Mouse (Mus musculus) lung, adult 18-20 months (tissue): ENCODE results near the gene Arid3a.
A peak's percentile ranks its signal among the peaks of the same experiment; 100 is the strongest.

Source experiments
- DNase-seq, 2 experiments: peaks; one replicate each; pipeline ENCODE4 v3.0.0; 2022; ENCODE audit warnings: mixed read lengths in 2 of 2

Arid3a gene

DNA sequence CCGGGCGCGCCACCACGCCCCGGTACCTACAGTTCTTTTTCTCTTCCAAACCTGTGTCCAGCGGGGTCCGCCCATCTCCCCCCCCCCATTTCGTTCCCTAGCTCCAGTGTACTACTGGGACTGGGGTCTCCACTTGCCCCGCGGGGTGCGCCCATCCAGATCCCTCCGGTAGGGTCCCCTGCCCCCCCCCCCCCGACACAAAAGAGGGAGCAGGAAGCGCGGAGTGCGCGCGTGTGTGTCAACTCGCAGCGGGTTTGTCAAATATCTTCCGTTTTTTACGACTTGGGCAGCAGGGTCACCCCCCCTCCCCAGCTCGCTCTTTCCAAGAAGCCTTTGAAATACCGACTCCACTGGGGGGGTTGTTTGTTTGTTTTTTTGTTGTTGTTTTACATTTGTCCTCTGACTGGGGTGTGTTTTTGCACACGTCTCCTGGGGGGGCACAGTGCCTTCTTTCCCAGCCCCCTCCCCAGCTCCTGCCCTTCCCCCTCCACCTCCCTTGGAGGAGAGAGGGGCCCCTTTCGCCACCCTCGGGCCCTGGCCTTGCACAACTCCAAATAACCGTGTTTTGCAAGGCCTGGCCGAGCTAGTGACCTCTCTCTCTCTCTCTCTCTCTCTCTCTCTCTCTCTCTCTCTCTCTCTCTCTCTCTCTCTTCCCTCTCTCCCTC lies 1.3 kb downstream of the Arid3a start:
- peak; percentile 50 to 68 for DNase-seq

DNA sequence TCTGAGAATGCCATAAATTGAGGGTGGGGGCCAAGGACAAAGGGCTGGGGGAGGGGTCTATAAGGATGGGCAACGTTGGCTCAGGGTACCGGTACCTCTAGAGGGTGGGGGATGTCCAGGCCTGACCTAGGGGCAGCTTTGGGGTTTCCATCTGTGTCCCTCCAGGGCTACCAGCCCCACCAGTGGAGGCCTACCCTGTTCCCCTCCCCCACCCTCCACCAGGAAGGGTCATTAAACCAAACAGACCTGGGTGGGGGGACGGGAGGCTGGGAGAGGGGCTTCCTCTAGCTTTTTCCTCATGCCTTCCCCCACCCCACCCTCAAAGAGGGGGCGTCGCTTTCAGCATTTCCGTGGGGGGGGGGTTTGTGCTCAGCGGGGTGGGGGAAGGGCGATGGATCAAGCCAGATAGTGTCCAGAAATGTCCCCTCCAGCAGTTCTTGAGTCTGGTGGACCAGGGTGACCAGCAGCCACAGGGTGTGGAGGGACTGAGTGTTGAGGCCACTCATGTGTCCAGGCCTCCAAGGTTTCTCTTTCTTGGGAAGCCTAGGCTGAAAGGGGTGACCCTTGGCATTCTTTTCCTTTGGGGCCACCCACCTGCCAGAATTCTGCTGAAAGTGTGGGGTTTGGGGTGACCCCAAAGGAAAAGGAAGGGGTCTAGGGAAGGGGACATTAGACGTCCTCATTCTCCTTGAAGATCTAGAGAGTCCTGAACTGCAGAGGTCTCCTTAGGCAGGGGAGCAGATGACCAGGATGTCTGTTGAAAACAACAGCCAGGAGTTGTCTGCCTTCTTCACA lies 2.3 kb downstream of the Arid3a start:
- DNase-seq: no peak

DNA sequence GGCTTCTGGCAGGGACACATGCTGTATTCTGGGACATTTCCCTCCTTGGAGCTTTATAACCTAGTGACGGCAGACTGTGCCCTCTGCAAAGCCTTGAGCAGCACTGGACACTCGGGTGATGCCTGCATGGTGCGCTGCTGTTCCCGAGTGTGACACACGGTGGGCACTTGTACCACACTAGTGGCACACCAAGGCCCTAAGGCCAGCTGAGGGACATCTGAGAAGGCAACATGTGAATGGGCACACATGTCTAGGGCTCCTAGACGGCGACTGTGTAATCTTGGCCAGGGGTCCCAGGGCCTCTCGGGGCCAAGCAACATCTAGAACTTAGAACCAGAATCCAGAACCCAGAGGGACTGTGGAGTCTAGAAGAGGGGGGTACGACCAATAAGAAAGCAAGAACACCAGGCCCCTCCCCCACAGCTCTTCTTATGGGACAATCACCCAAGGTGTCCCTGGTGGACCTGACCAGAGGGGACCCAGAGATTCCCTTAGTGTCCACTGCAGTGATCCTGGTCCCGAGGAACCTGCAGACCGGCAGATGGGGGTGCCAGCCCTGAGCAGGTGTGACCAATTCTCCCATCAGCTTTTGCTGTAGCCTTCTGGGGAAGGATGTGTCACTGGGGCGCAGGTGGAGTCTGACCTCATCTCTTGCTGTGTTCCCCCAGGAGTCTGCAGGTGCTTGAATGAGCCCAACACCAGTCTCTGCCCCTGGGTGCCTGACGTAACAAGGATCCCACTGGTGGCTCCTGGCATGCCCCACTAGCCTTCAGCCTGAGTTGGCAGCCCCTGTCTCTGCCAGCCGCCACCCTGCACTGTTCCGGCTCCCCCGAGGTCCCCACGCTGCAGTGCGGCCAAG lies 3.4 kb downstream of the Arid3a start:
- DNase-seq: no peak

DNA sequence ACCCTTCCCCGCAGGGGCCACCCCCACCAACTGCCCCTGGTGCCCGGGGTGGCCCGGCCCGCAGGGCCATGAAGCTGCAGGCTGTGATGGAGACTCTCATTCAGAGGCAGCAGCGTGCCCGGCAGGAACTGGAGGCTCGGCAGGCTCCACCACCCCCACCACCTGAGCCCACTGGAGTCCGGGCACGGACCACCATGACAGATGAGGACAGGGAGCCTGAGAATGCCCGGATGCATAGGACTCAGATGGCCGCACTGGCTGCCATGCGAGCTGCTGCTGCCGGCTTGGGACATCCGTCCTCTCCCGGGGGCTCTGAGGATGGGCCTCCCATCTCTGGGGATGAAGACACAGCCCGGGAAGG lies 4.0 kb downstream of the Arid3a start:
- no peak for DNase-seq

DNA sequence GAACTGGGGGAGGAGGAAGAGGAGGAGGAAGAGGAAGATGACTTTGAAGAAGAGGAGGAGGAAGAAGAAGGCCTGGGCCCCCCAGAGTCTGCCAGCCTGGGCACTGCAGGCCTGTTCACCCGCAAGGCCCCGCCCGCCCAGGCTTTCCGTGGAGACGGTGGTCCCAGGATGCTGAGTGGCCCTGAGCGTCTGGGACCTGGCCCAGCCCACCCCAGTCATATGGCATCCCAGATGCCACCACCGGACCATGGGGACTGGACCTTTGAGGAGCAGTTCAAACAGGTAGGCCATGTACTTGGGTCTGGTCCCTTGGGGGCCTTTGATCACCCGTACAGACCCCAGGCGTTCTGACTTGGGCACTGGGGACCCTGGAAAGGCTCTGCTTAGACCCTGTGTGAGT lies 5.0 kb downstream of the Arid3a start:
- DNase-seq: no peak

DNA sequence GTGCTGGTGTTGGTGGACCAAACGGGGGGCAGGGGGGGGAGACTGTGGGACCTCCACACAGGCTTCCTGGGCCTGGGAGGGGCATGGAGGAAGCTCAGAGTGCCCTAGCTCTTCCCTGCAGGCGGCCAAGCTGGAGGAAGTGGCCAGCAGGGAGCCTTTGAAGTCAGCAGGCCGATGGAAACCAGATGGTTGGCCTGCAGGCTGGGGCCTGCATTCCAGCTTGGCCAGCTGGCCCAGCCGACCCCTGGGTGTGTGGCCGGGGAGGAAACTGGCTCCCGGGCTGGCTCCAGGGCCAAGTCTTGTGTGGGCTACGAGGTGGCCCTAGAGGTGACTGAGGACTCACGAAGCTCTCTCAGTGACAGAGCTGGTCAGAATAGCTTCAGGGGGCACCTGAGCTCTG lies 5.9 kb downstream of the Arid3a start:
- peak; percentile 64 to 72 for DNase-seq

DNA sequence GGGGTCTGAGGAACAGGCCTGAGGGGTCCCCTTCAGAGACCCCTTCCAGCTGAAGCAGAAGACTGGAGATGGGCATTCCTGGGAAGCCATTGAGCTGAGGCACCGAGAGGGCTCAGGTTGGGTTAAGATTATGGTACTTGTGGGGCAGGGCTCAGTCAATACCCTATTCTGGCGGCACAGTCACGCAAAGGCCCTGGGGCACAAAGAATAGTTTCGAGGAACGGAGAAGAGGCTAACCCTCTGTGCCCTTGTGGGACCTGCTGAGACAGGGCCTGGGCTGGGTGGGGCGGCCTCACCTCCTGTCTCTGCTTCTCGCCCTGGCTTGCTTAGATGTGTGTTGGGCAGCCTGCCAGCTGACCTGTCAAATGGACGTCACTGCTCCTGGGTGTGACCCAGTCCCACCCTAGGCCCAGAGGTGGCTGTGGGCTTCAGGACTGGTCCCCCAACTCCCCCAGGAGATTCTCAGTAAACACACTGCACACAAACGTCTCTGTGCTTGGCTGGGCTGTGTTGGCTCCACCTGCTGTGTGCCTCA lies 6.4 kb downstream of the Arid3a start:
- no peak for DNase-seq

DNA sequence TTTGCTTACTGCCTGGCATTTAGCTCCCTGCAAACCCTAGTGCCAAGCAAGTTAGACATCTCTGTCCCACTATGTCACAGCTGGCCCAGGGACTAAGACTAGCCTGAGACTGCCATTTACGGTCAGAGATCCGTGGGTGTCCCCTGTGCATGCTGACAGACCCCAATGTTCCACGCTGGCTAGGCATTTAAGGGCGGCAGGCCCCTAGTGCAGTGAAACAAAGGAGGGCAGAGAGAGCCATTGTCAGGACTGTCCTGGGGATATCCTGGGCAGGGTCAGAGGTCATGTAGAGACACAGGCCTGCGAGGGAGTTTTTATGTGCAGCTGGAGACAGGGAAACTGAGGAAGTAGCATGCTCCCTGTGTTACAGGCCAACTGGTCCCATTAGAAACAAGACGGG lies 7.0 kb downstream of the Arid3a start:
- no peak for DNase-seq

DNA sequence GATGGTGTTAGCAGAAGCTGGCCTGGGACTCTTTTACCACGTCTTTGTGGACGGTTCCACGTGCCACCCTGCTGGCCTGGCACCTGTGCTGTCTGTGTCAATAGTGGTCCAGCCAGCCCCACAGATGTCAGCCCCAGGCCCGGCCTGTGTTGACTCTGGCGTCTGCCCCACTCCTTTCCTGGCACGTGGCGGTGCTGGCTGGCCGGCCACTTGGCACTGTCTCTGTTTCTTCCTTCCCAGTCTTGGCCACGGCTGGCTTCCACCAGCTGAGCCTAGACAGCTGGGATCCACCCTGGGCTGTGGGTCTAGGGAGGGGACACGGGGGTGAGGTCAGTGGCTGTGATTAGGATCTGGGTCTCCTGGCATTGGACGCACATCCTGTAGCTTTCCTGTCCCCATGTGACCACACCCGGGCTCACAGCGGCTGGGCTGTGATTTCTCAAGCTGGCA lies 7.5 kb downstream of the Arid3a start:
- DNase-seq: peak; percentile 93 to 96

DNA sequence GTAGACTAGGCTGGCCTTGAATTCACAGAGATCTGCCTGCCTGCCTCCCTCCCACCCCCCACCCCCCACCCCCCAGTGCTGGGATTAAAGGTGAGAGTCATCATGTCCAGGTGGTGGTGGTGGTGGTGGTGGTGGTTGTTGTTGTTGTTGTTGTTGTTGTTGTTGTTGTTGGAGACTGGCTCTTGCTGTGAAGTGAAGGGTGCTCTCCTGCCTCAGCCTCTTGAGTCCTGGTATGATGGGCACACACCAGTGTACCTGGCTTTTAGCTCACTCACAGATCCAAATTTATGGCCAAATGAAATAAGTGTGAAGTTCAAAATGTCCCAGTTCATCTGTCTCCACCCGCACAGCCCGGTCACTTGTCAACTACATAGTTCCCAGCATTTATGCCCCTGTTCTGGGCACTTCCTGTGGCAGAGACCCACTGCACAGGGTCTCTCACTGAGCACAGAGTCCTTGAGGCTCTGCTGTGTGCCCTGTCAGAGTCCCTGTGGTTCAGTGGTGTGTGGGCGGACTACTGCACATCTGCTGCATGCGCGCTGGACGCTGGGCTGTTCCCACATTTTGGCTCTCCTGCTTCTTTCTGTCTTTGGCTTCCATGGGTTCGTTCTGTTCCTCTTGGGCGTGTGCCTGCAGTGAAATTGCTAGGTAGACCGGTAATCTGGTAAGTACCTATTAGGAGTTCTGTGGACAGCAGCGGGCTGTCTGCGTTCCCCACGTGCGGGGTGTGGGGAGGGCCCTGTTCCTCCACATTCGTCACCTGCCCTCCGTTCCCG lies 8.1 kb downstream of the Arid3a start:
- no peak for DNase-seq

DNA sequence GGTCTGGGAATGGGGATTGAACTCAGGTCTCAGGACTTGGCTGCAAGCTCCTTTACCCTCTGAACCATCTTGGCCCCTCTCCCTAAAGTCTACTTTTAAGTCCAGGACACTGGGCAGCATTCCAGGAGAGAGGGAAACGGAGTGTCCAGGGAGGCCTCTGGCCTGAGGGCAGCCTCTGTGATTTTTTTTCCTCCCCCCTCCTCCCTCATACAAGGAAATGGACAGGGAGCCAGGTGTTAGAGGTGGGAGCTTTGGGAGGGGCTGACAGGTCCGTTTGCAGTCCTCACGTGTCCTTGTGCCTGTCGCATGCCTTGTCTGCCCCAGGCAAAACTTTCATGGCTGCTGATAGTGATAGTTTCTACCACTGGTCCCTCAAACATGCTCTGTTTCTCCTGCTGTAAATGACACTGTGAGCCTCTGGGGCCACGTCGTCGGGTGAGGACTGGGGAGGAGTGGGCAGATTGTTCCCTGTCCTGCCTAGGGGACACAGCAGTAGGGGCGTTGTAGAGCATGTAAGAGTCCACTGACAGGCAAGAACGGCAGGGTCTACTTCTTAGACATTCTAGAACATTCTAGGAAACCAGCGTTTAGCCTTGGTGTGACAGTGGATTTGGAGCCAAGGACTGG lies 9.6 kb downstream of the Arid3a start:
- DNase-seq: no peak

DNA sequence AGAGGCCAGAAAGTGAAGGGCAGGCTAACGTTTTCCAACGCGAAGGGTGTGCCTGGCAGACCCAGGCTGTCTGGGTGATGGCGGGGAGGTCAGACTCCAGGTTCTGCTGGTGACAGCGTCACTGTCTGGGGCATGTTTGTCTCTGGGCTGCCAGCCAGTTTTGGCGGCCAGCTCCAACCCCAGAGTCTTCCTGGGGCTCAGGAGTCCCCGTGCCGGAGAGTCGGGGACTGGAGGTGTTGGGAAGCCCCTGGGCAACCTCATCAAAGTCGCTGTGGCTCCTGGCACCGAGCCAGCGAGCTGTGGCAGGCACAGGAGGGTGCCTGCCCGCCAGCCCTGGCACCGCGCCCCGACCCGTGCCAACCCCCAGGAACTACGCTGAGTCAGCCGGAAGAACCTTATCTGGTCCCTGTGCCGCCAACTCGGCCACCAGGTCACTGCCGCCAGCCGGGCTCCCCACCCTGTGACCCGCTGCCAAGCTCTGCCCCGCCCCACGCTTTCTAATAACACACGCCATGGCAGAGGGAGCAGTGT lies 10.1 kb downstream of the Arid3a start:
- DNase-seq: peak; percentile 91 to 95

DNA sequence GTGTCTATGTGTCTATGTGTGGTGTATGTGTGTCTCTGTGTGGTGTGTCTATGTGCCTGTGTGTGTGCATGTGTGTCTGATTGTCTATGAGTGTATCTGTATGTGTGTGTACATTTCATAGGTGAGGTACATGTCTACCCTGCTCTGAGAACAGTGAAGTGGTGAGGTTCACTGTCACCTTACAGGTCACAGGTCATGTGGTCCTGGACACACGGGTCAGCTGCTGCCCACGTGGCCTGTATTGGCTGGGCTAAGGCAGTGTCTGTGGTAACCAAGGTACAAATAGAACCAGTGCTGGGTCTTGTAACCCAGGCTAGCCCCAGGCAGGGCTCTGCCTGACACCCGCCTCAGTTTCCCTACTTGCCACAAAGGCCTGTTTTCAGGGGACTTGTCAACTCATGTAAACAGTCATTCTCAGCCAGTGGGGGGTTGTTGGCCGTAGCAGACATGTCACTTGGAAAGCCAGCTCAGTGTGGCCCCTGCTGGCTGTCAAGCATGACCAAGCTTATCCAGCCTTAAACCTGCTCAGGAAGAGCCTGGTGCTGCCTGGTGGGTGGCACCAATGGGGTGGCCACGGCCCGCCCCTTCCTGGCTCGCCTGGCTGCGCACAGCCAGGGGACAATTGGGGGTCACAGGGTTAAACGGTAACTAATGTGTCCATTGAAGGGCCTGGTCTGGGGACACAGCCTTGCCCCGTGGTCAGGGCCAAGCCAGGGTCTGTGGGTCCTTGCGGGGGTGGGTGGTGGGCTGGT lies 11.1 kb downstream of the Arid3a start:
- no peak for DNase-seq

DNA sequence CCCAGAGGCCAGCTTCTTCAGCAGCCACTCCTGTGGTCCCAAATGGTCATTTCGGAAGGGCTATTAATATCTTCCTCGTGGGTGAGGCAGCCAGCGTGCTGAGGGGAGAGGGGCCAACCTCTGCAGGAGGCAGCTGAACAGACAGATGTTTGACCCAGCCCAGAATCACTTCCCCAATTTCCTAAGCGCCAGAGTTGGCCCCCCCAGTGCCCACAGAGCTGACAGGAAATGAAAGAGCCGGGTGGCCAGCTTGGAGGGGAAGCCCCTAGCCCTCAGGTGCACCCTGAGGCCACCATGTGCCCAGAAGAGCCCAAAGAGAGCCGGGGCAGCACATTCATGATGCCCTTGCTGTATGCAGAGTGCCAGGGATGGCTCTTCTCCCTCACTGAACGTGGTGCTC lies 13.9 kb downstream of the Arid3a start:
- peak; percentile 48 to 61 for DNase-seq

DNA sequence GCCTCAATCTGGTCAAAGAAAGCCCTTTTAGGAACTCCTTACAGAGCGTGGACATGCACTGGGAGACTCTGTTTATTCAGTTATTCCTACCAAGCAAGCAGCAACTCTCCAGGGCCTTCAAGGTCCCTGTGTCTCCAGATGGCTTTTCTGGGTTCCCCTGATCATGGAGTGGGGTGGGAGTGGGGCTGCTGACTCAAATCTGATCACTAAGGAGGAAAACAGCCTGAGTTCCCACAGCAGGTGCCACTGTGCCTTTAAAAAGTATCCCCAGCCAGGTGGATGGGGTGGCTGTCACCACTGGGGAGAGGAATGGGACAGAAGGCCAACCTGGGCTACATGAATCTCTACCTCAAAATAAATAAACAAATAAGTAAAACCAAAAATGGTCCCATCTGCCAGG lies 16.1 kb downstream of the Arid3a start:
- no peak for DNase-seq

DNA sequence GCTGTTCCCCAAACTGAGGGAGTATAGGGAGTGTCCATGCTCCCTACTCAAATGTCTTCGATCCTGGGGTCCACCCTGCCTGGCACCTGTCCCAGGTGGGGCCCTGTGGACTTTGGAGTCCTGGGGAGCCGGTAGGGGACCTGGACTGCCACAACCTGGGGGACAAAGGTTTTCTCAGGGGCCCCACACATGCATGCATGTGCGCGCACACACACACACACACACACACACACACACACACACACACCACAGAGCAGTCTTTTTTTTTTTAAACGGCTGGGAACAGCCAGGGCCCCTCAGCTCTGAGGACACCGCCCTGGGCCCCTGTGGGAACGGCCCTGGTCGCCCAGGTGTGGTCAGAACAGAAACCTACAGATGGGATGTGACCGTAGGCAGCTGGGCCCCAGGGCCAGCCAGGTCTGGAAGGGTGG lies 16.6 kb downstream of the Arid3a start:
- no peak for DNase-seq

DNA sequence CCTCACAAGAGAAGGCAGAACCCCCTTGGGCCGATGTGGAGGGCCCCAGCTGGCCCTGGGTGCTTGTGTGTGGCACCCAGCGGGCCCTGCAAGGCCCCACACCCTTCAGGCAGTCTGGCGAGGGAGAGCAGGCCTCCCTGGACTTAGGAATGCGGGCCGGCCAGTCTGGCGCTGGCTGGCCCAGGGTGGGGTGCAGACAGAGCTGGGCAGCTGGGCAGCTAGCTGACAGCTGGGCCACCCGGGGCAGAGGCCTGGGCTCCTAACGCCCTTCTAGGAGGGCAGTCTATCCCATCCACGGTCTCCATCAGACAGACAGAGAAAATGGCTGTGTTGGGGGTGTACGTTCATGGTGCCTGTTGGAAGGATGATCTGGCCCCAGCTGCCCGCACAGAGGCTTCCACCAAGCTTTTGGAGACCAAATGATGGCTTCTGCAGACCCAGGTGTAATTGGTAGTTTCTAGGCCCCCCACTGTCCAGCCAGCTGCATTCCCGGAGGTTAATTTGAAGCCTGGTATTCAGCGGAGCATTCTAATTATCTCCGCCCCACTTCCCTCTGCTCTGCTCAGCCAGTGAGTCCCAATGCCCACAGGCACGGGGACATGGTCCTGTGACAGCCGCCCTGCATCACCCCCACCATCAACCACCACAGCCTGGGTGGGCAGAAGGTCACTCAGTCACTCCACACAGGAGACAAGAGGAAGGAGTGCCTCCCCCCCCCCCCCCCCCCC lies 18.8 kb downstream of the Arid3a start:
- peak; percentile 56 to 71 for DNase-seq

DNA sequence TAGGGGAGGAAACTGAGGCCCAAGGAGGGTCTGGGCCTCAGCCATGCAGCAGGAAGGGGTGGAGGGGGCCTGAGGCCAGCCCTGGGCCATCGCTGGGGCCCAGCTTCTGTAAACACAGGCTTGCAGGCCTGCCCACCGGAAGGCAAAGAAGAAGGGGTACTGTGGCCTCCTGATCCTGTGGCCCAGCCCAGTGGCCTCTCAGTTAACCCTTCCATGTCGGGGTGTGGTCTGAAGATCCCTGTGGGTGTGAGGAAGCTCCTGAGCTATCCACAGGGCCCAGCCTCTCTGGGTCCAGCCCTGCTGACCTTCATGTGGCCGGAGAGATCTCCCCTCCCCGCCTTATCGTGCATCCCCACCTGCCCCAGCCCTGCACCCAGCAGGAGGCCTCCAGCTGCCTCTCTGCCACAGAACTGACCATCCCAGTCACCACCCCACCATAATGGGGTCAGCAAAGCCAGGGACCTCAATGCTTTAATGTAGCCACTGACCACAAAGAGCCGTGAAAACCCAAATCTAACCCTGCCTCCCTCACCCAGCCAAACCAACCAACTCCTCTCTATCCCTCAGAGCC lies 20.0 kb downstream of the Arid3a start:
- DNase-seq: no peak

DNA sequence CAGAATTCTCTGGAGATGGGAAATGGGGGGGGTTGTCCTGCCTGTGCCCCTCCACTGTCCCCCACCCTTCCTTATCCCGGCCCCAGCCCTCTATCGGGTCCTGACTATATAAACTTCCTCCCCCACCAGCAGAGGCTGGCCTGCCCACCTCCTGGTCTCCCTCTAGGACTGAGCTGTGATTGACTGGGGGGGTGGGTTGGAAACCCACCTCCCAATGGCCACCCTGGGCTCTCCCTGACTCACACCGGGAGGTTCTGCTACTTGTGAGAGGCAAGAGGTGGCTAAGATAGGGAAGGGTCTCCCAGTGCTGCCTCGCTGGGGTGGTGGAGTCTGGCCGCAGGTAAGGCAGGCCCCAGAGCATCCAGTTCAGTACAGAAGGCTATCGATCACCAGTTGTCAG lies 20.7 kb downstream of the Arid3a start:
- no peak for DNase-seq

DNA sequence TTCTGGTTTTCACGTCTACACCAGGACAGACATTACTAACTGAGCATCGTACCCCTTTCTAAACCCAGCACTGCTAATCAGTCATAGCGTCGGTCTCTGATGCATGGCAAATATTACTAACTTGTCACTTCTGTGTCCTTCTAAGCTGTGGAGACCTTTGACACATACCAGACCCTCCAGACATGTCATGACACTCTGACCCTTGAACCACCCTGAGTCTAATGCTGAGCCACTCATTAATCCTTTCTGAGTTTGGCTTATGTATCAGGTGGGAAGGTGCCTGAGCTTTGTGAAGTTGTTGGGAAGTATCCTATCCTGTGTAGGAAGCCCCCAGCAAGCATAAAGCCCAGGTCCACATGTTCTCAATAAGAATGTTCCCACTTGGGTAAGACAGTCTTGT lies 23.0 kb downstream of the Arid3a start:
- no peak for DNase-seq
